Mouse (Mus musculus): ENCODE results near the gene B3galt5. TPM values are rescaled to one million over a fixed set of nuclear protein-coding genes. Genes with fewer than 3 reads are reported as not detected.

The B3galt5 gene
- polyA plus RNA-seq, 1 experiment from 2014 or later: 4.8 TPM

DNA sequence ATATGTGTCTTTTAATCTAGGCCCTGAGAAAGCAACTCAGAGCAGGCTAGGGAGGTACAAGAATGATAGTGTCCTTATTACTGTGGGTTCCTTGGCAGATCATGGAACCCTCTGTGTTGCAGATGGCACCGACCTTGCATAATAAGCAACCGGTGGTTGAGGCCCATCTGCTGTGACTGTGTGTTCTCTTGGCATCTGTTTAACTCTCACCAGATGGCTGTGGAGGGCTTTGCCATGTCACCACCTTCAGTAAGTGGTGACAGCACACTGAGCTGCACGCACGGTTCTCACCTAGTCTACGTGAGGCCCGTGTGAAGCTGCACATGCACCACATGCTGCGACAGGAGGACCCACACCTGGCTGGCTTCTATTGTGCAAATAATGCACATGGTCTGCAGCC lies 14.0 kb downstream of the B3galt5 start:
- Histone ChIP-seq H3K36me3 (ENCODE audit: insufficient read depth, low read length) (no peaks in the 10 kb centered on the region), H3K9me3 (replicated peaks; ENCODE audit: low read length) (0 out of 2 replicates have a peak, but pooled peaks cover 3% of the 10 kb centered on the region), H3K27me3 (ENCODE audit: insufficient read depth, low read length) (no peaks in the 10 kb centered on the region), H3K4me1 (replicated peaks; ENCODE audit: insufficient read depth, low read length) (no peaks in the 10 kb centered on the region), H3K27ac (no peak overlapping the region), H3K4me2 (ENCODE audit: low read length) (no peak overlapping the region), H3K4me3 (replicated peaks; ENCODE audit: low read depth, low read length) (no peak overlapping the region), H3K9ac (ENCODE audit: low read depth, low read length) (no peak overlapping the region)
- no peak for TF ChIP-seq CTCF (IDR thresholded peaks at IDR 0.05; ENCODE audit: low read depth)
- no peak for ATAC-seq (replicated peaks; ENCODE audit: low FRiP score, low read depth)
- no peak for DNase-seq (ENCODE audit: low spot score)
- 93% methylated on average over 7 of the region's 7 CpGs for WGBS

DNA sequence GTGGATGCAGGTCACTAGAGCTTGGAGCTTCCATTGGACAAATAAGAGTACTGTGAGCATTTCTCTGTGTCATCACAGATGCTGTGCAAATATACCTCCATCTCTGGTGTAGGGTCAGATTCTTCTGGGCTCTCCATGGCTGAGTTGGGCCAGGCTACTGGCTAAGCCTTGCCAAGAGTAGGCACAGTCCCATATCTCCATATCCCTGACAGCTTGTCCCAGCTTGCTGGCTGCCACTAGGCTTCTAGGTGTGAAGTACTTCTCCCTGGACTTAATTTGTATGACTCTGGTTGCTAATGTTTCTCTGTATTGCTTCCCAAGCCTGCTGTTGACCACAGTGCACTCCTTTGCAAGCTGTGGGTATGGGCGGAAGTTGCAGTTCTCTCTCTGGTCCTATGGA lies 16.5 kb downstream of the B3galt5 start:
- Histone ChIP-seq H3K36me3 (ENCODE audit: insufficient read depth, low read length) (no peaks in the 10 kb centered on the region), H3K27ac (no peak overlapping the region), H3K4me3 (replicated peaks; ENCODE audit: low read depth, low read length) (no peak overlapping the region), H3K4me2 (ENCODE audit: low read length) (no peak overlapping the region), H3K27me3 (ENCODE audit: insufficient read depth, low read length) (no peaks in the 10 kb centered on the region), H3K9me3 (replicated peaks; ENCODE audit: low read length) (no peaks in the 10 kb centered on the region), H3K4me1 (replicated peaks; ENCODE audit: insufficient read depth, low read length) (no peaks in the 10 kb centered on the region), H3K9ac (ENCODE audit: low read depth, low read length) (no peak overlapping the region)
- DNase-seq (ENCODE audit: low spot score) (no peak), ATAC-seq (replicated peaks; ENCODE audit: low FRiP score, low read depth) (no peak)
- no peak for TF ChIP-seq CTCF (IDR thresholded peaks at IDR 0.05; ENCODE audit: low read depth)
- WGBS: 83% methylated on average over 1 of the region's 1 CpGs

DNA sequence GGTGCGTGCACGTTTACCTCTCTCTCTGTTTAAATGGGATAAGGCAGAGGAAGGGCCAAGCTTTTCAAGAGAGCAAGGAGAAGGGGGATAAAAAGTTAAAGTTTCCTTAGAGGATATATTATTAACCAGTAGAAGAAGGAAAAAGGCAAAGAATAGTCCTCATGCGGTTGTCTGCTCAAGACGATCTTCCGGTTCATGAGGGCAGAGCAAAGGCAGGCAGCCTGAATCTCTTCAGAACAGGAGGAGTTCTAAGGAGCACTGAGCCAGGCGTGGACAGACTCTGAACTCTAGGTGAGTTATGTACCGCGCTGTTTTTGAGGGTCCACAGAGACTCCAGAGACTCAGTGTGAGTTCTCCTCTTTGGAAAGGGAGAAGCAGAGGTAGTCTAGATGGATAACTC lies 22.8 kb downstream of the B3galt5 start:
- H3K36me3 ChIP-seq (ENCODE audit: insufficient read depth, low read length): no peaks in the 10 kb centered on the region
- no peak for TF ChIP-seq CTCF (IDR thresholded peaks at IDR 0.05; ENCODE audit: low read depth)
- DNase-seq (ENCODE audit: low spot score): no peak

GRCm38 (mm10) chr16:96271736-96272135 lies 36.1 kb downstream of the B3galt5 start:
- no peak for TF ChIP-seq CTCF (IDR thresholded peaks at IDR 0.05; ENCODE audit: low read depth)
- Histone ChIP-seq H3K4me2 (ENCODE audit: low read length) (no peak overlapping the region), H3K27ac (no peak overlapping the region), H3K4me3 (replicated peaks; ENCODE audit: low read depth, low read length) (no peak overlapping the region), H3K9ac (ENCODE audit: low read depth, low read length) (no peak overlapping the region), H3K4me1 (replicated peaks; ENCODE audit: insufficient read depth, low read length) (no peaks in the 10 kb centered on the region), H3K36me3 (ENCODE audit: insufficient read depth, low read length) (no peaks in the 10 kb centered on the region), H3K27me3 (ENCODE audit: insufficient read depth, low read length) (no peaks in the 10 kb centered on the region), H3K9me3 (replicated peaks; ENCODE audit: low read length) (no peaks in the 10 kb centered on the region)
- DNase-seq (ENCODE audit: low spot score) (no peak), ATAC-seq (replicated peaks; ENCODE audit: low FRiP score, low read depth) (no peak)
- 91% methylated on average over 2 of the region's 2 CpGs for WGBS

More for the DNA sequence above, 22.8 kb downstream of the B3galt5 start:
- no peak for ATAC-seq (replicated peaks; ENCODE audit: low FRiP score, low read depth)
- 78% methylated on average over 8 of the region's 8 CpGs for WGBS
- H3K27ac ChIP-seq: peak overlapping the region; percentile 54; the same call in 1 of the 2 replicates
- H3K9me3 ChIP-seq (replicated peaks; ENCODE audit: low read length): no peaks in the 10 kb centered on the region
- no peaks in the 10 kb centered on the region for H3K4me1 ChIP-seq (replicated peaks; ENCODE audit: insufficient read depth, low read length)
- H3K4me2 ChIP-seq (ENCODE audit: low read length): no peak overlapping the region
- H3K9ac ChIP-seq (ENCODE audit: low read depth, low read length): no peak overlapping the region
- no peaks in the 10 kb centered on the region for H3K27me3 ChIP-seq (ENCODE audit: insufficient read depth, low read length)
- no peak overlapping the region for H3K4me3 ChIP-seq (replicated peaks; ENCODE audit: low read depth, low read length)

GRCm38 (mm10) chr16:96272929-96273619 lies 37.5 kb downstream of the B3galt5 start:
- DNase-seq (ENCODE audit: low spot score): no peak
- no peak for ATAC-seq (replicated peaks; ENCODE audit: low FRiP score, low read depth)

GRCm38 (mm10) chr16:96276596-96276995 lies 41.0 kb downstream of the B3galt5 start:
- ATAC-seq (replicated peaks; ENCODE audit: low FRiP score, low read depth): no peak
- Histone ChIP-seq H3K4me3 (replicated peaks; ENCODE audit: low read depth, low read length) (no peak overlapping the region), H3K9me3 (replicated peaks; ENCODE audit: low read length) (no peaks in the 10 kb centered on the region), H3K27ac (no peak overlapping the region), H3K9ac (ENCODE audit: low read depth, low read length) (no peak overlapping the region), H3K4me2 (ENCODE audit: low read length) (no peak overlapping the region), H3K36me3 (ENCODE audit: insufficient read depth, low read length) (no peaks in the 10 kb centered on the region), H3K27me3 (ENCODE audit: insufficient read depth, low read length) (no peaks in the 10 kb centered on the region), H3K4me1 (replicated peaks; ENCODE audit: insufficient read depth, low read length) (peaks cover 7% of the 10 kb centered on the region; the same call in 1 of the 2 replicates)
- TF ChIP-seq CTCF (IDR thresholded peaks at IDR 0.05; ENCODE audit: low read depth): no peak
- DNase-seq (ENCODE audit: low spot score): no peak
- 80% methylated on average over 3 of the region's 3 CpGs for WGBS

More at GRCm38 (mm10) chr16:96272929-96273619, 37.5 kb downstream of the B3galt5 start:
- Histone ChIP-seq H3K36me3 (ENCODE audit: insufficient read depth, low read length) (no peaks in the 10 kb centered on the region), H3K4me3 (replicated peaks; ENCODE audit: low read depth, low read length) (no peak overlapping the region), H3K9ac (ENCODE audit: low read depth, low read length) (no peak overlapping the region), H3K4me1 (replicated peaks; ENCODE audit: insufficient read depth, low read length) (no peaks in the 10 kb centered on the region), H3K9me3 (replicated peaks; ENCODE audit: low read length) (no peaks in the 10 kb centered on the region), H3K4me2 (ENCODE audit: low read length) (no peak overlapping the region), H3K27me3 (ENCODE audit: insufficient read depth, low read length) (no peaks in the 10 kb centered on the region), H3K27ac (no peak overlapping the region)
- no peak for TF ChIP-seq CTCF (IDR thresholded peaks at IDR 0.05; ENCODE audit: low read depth)
- 42% methylated on average over 14 of the region's 14 CpGs for WGBS
